Mouse (Mus musculus) liver, embryonic 12.5 days (tissue): Measurements from ENCODE around the gene Diaph2. TPM values are rescaled to one million over a fixed set of nuclear protein-coding genes. Genes with fewer than 3 reads are reported as not detected.

Experiments used
- ATAC-seq: fragments of 200-750 bp; cut with Nextera tagmentation; 2 replicates; pipeline ENCODE4 v1.8.0; 2017; ENCODE audit warnings: moderate number of reproducible peaks, mild to moderate bottlenecking, moderate library complexity
- H3K27ac ChIP-seq: fragments of 300-500 bp; sonication (generic); 2 replicates; pipeline ENCODE4 v1.5.1; 2016; ENCODE audit warnings: mild to moderate bottlenecking
- H3K27me3 ChIP-seq: fragments of 300-500 bp; sonication (generic); replicated peaks from 2 replicates; pipeline ENCODE4 v1.6.1; 2016; ENCODE audit warnings: mild to moderate bottlenecking, moderate library complexity
- H3K36me3 ChIP-seq: fragments of 300-500 bp; sonication (generic); 2 replicates; pipeline ENCODE4 v1.6.1; 2016; ENCODE audit warnings: mild to moderate bottlenecking, moderate library complexity
- H3K4me1 ChIP-seq: fragments of 300-500 bp; sonication (generic); 2 replicates; pipeline ENCODE4 v1.6.1; 2016
- H3K4me2 ChIP-seq: fragments of 300-500 bp; sonication (generic); 2 replicates; pipeline ENCODE4 v1.6.1; 2016; ENCODE audit warnings: mild to moderate bottlenecking, moderate library complexity
- H3K4me3 ChIP-seq: fragments of 300-500 bp; sonication (generic); 2 replicates; pipeline ENCODE4 v1.5.1; 2016; ENCODE audit warnings: mild to moderate bottlenecking, moderate library complexity
- H3K9ac ChIP-seq: fragments of 300-500 bp; sonication (generic); 2 replicates; pipeline ENCODE4 v1.6.1; 2016; ENCODE audit warnings: mild to moderate bottlenecking, moderate library complexity
- H3K9me3 ChIP-seq: fragments of 300-500 bp; sonication (generic); replicated peaks from 2 replicates; pipeline ENCODE4 v1.6.1; 2016; ENCODE audit warnings: mild to moderate bottlenecking, moderate library complexity
- WGBS: fragments of 180-500 bp; shearing (Covaris S2); methylation state at CpG from one replicate; pipeline ENCODE4 v1.1.7; 2016; ENCODE audit not compliant: insufficient replicate concordance; 5-methylcytosine and 5-hydroxymethylcytosine counted together
- polyA plus RNA-seq: library from polyadenylated mRNA; unstranded; fragments of >200 nt; fragmentation: Nextera tagmentation; extraction: Ambion mirVana; gene quantifications from 2 replicates; pipeline ENCODE4 v1.2.1, GENCODE M21; 2016

The Diaph2 gene
- polyA plus RNA-seq, 1 experiment from 2014 or later: 1.5 TPM

GRCm38 (mm10) chrX:130205243-130205642, 455.7 kb downstream of the Diaph2 start:
- no peak for ATAC-seq
- no peak overlapping the region for H3K4me3 ChIP-seq
- H3K27me3 ChIP-seq: no peaks in the 10 kb centered on the region
- H3K4me2 ChIP-seq: no peak overlapping the region
- H3K9ac ChIP-seq: no peak overlapping the region
- no peaks in the 10 kb centered on the region for H3K9me3 ChIP-seq
- no peaks in the 10 kb centered on the region for H3K36me3 ChIP-seq
- no peak overlapping the region for H3K27ac ChIP-seq
- 43% methylated on average over 2 of the region's 2 CpGs for WGBS
- H3K4me1 ChIP-seq: no peaks in the 10 kb centered on the region

DNA sequence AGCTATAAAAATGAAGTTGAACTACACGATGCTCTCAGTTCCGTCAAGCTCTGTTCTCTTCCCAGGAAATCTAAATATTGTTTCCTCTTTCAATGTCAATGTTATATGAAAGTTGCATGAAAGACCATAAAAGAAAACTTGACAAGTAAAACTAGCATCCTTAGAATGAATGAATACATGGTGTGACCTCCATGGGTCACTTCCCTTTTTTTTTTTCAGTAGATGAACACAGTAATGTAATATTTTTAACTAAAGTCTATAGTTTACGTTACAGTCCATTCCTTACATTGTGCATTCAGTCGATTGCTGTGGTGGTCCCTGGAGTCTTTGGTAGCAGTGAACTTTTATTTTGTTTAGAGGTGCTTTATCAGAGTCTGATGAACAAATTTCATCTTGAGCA, 462.7 kb downstream of the Diaph2 start:
- WGBS: 53% methylated on average over 4 of the region's 4 CpGs
- Histone ChIP-seq H3K36me3 (no peaks in the 10 kb centered on the region), H3K9ac (no peak overlapping the region), H3K9me3 (no peaks in the 10 kb centered on the region), H3K4me2 (no peak overlapping the region), H3K4me1 (no peaks in the 10 kb centered on the region), H3K27ac (no peak overlapping the region), H3K27me3 (no peaks in the 10 kb centered on the region), H3K4me3 (no peak overlapping the region)
- ATAC-seq: no peak

DNA sequence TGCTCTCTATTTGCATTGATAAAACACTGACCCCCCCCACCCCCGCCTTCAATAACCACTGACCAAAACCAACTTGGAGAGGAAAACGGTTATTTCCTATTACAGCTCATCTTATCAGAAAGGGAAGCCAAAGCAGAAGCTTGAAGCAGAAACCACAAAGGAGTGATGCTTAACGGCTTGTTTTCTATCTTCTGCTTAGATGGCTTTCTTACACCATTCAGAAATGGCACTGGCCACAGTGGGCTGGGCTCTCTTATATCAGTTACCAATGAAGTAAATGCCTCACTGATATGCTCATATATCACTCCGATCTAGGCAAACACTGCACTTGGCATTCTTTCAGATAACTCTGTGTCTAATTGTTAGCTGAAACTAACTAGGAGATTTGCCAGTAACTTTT, 463.2 kb downstream of the Diaph2 start:
- H3K4me2 ChIP-seq: no peak overlapping the region
- no peaks in the 10 kb centered on the region for H3K9me3 ChIP-seq
- peak; percentile 46; the same call in 1 of the 2 replicates for ATAC-seq
- 22% methylated on average over 4 of the region's 4 CpGs for WGBS
- H3K4me3 ChIP-seq: no peak overlapping the region
- no peaks in the 10 kb centered on the region for H3K4me1 ChIP-seq
- H3K27me3 ChIP-seq: no peaks in the 10 kb centered on the region
- H3K9ac ChIP-seq: no peak overlapping the region
- H3K27ac ChIP-seq: no peak overlapping the region
- H3K36me3 ChIP-seq: no peaks in the 10 kb centered on the region

DNA sequence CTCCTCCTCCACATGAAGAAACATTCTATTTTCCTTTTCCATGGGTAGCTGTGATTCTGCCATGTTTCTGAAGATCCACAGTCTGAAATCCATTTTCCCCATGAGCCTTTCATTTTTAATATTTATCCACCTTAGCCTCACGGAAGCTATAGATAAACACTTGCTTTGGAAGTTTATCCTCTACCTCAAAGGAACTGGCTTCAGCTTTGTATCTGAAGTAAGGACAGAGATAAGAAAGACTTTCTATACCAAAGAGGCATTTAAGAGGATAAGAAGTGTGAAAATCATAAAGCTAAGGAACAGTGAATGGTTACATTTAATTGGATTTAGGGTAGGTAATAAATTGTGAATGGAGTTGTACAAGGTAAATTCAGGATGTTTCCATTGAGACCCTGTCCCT, 480.5 kb downstream of the Diaph2 start:
- WGBS: 50% methylated on average over 1 of the region's 1 CpGs
- no peaks in the 10 kb centered on the region for H3K27me3 ChIP-seq
- ATAC-seq: no peak
- H3K9me3 ChIP-seq: no peaks in the 10 kb centered on the region
- H3K4me1 ChIP-seq: no peaks in the 10 kb centered on the region
- H3K27ac ChIP-seq: no peak overlapping the region
- H3K4me3 ChIP-seq: no peak overlapping the region
- no peaks in the 10 kb centered on the region for H3K36me3 ChIP-seq
- H3K4me2 ChIP-seq: no peak overlapping the region
- no peak overlapping the region for H3K9ac ChIP-seq

GRCm38 (mm10) chrX:130235167-130235566, 485.6 kb downstream of the Diaph2 start:
- H3K9ac ChIP-seq: no peak overlapping the region
- no peak for ATAC-seq
- no peak overlapping the region for H3K4me2 ChIP-seq
- H3K4me1 ChIP-seq: no peaks in the 10 kb centered on the region
- 72% methylated on average over 1 of the region's 1 CpGs for WGBS
- no peak overlapping the region for H3K4me3 ChIP-seq
- no peaks in the 10 kb centered on the region for H3K9me3 ChIP-seq
- no peaks in the 10 kb centered on the region for H3K36me3 ChIP-seq
- H3K27ac ChIP-seq: no peak overlapping the region
- H3K27me3 ChIP-seq: no peaks in the 10 kb centered on the region

DNA sequence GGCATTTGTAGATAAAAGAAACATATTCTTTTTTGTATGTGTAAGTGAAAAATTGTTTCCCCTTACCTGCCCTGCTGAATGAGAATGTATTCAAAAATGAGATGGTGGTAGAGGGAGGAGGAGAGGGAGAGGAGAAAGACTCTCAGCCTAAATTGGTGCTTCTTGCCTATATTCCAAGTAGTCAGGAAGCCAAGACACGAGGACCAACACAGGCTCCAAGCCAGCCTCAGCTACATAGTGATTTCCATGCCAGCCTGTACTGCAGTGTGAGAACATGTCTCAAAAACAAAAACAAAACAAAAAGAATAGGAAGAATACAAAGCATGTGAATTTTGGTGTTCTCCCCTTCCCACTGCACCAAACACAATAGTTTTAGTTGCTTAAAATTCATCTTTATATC, 497.1 kb downstream of the Diaph2 start:
- no peak overlapping the region for H3K27ac ChIP-seq
- no peaks in the 10 kb centered on the region for H3K9me3 ChIP-seq
- no peak overlapping the region for H3K4me2 ChIP-seq
- H3K4me1 ChIP-seq: no peaks in the 10 kb centered on the region
- H3K4me3 ChIP-seq: no peak overlapping the region
- WGBS: 40% methylated on average over 1 of the region's 1 CpGs
- no peak for ATAC-seq
- no peak overlapping the region for H3K9ac ChIP-seq
- H3K36me3 ChIP-seq: no peaks in the 10 kb centered on the region
- no peaks in the 10 kb centered on the region for H3K27me3 ChIP-seq

DNA sequence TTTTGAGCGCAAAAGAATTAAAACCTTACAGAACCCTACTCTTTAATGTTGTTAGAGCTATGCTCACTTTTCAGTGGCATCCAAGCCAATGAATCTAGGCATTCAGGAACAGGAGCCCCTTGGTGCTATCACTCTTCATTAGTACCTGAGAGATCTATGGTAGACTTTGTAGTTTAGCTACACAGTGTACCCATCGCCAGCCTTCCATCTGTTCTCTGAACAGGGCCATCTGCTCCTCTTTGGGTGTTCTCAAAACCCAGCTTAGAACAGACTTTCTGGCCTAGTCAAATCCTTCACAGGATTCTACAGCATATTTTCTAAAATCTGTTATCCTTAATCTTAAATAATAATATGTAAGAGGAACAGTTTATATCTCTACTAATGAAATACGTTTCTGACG, 504.1 kb downstream of the Diaph2 start:
- Histone ChIP-seq H3K9ac (no peak overlapping the region), H3K36me3 (no peaks in the 10 kb centered on the region), H3K4me1 (no peaks in the 10 kb centered on the region), H3K27ac (no peak overlapping the region), H3K4me3 (no peak overlapping the region), H3K4me2 (no peak overlapping the region), H3K9me3 (no peaks in the 10 kb centered on the region), H3K27me3 (no peaks in the 10 kb centered on the region)
- no peak for ATAC-seq
- WGBS: 87% methylated on average over 4 of the region's 4 CpGs

GRCm38 (mm10) chrX:130265707-130266106, 516.2 kb downstream of the Diaph2 start:
- Histone ChIP-seq H3K4me1 (no peaks in the 10 kb centered on the region), H3K27ac (no peak overlapping the region), H3K4me3 (no peak overlapping the region), H3K27me3 (no peaks in the 10 kb centered on the region), H3K9me3 (no peaks in the 10 kb centered on the region), H3K4me2 (no peak overlapping the region), H3K36me3 (no peaks in the 10 kb centered on the region), H3K9ac (no peak overlapping the region)
- ATAC-seq: no peak

- Histone ChIP-seq H3K36me3 (no peaks in the 10 kb centered on the region), H3K4me1 (no peaks in the 10 kb centered on the region), H3K9me3 (no peaks in the 10 kb centered on the region), H3K27me3 (no peaks in the 10 kb centered on the region), H3K4me3 (no peak overlapping the region), H3K4me2 (no peak overlapping the region), H3K27ac (no peak overlapping the region), H3K9ac (no peak overlapping the region)
- 75% methylated on average over 4 of the region's 4 CpGs for WGBS
- no peak for ATAC-seq
Measured at GRCm38 (mm10) chrX:130279144-130279543, 529.6 kb downstream of the Diaph2 start.

- H3K4me2 ChIP-seq: no peak overlapping the region
- ATAC-seq: no peak
- no peak overlapping the region for H3K27ac ChIP-seq
- no peaks in the 10 kb centered on the region for H3K36me3 ChIP-seq
- no peak overlapping the region for H3K9ac ChIP-seq
- no peaks in the 10 kb centered on the region for H3K4me1 ChIP-seq
- no peak overlapping the region for H3K4me3 ChIP-seq
- no peaks in the 10 kb centered on the region for H3K27me3 ChIP-seq
- no peaks in the 10 kb centered on the region for H3K9me3 ChIP-seq
- WGBS: 53% methylated on average over 2 of the region's 2 CpGs
Measured at GRCm38 (mm10) chrX:130281484-130281883, 531.9 kb downstream of the Diaph2 start.

DNA sequence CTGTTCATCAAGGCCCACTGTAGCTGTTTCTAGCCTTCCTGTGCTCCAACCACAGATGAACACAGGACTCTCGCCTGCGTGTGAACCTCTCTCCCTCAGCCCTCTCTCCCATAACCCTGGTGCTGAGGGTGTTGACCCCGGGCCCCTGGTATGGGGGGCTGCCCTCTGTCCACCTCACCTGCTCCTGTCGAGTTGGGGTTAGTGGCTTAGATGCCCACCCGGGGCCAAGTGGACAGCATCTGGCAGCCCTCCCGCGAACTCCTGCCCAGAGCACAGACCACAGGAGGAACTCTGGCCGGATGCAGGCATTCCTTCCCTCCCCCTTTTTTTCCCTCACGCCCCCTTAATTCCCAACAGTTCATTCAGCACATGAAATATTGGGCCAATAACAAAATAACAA, 537.5 kb downstream of the Diaph2 start:
- Histone ChIP-seq H3K4me1 (no peaks in the 10 kb centered on the region), H3K9ac (no peak overlapping the region), H3K27ac (no peak overlapping the region), H3K36me3 (no peaks in the 10 kb centered on the region), H3K4me3 (no peak overlapping the region), H3K4me2 (no peak overlapping the region), H3K27me3 (no peaks in the 10 kb centered on the region), H3K9me3 (no peaks in the 10 kb centered on the region)
- ATAC-seq: no peak
- WGBS: 56% methylated on average over 9 of the region's 9 CpGs

GRCm38 (mm10) chrX:130289775-130290174, 540.2 kb downstream of the Diaph2 start:
- H3K9me3 ChIP-seq: no peaks in the 10 kb centered on the region
- H3K4me1 ChIP-seq: no peaks in the 10 kb centered on the region
- no peak for ATAC-seq
- H3K4me2 ChIP-seq: no peak overlapping the region
- H3K36me3 ChIP-seq: no peaks in the 10 kb centered on the region
- no peak overlapping the region for H3K4me3 ChIP-seq
- no peak overlapping the region for H3K27ac ChIP-seq
- H3K27me3 ChIP-seq: no peaks in the 10 kb centered on the region
- H3K9ac ChIP-seq: no peak overlapping the region
- WGBS: 58% methylated on average over 5 of the region's 5 CpGs

DNA sequence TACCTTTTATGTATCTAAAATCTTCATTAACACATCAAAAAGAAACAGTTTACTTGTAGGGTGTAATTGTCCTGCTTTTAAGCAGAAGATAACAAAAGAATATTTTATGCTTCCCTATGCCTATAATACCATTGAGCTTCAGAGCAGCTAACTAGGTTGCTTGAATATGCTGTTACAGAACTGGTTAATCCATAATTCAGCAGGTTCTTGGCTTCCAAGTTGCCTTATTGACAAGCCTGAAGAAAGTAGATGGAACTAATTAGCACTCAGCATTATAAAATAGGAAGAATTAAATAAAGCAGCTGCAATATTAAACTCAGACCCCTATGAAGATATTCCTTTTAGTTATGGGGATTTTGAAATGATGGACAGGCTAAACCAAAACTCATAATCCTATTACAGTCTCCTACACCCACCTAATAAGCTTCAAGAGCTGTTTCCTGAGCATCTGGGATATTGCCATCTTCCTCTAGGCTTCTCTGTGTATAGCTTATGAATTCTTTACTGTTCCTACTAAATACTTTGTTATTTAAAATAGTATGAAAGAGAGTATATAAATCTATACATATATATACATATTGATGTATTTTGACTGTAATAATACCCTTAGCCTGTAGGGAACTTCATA, 601.4 kb downstream of the Diaph2 start:
- Histone ChIP-seq H3K36me3 (no peaks in the 10 kb centered on the region), H3K9me3 (no peaks in the 10 kb centered on the region), H3K27me3 (no peaks in the 10 kb centered on the region), H3K27ac (no peak overlapping the region), H3K4me2 (no peak overlapping the region), H3K9ac (no peak overlapping the region), H3K4me1 (no peaks in the 10 kb centered on the region), H3K4me3 (no peak overlapping the region)
- ATAC-seq: no peak
